Mouse (Mus musculus): ENCODE data around the gene Myh1. TPM values are rescaled to one million over a fixed set of nuclear protein-coding genes. Genes with fewer than 3 reads are reported as not detected.

The Myh1 gene
- polyA plus RNA-seq, 1 experiment from 2014 or later, result 0.14 TPM

GRCm38 (mm10) chr11:67164851-67165250, 35.0 kb upstream of the Myh1 start:
- Histone ChIP-seq H3K4me1 (ENCODE audit: control insufficient read depth, low read depth, low read length) (no peaks in the 10 kb centered on the region), H3K36me3 (ENCODE audit: control insufficient read depth, insufficient read depth) (no peaks in the 10 kb centered on the region), H3K4me3 (ENCODE audit: low read depth, low read length) (no peak overlapping the region), H3K4me2 (ENCODE audit: low read depth, low read length) (no peak overlapping the region), H3K9me3 (replicated peaks; ENCODE audit: control insufficient read depth, low read length) (no peaks in the 10 kb centered on the region), H3K27ac (ENCODE audit: low read length) (no peak overlapping the region), H3K27me3 (ENCODE audit: control insufficient read depth, insufficient read depth, low read depth, low read length) (no peaks in the 10 kb centered on the region), H3K9ac (ENCODE audit: low read depth, low read length) (no peak overlapping the region)
- WGBS (ENCODE audit: insufficient replicate concordance), result 34% methylated on average over 5 of the region's 5 CpGs
- no peak for ATAC-seq (ENCODE audit: low read depth)

DNA sequence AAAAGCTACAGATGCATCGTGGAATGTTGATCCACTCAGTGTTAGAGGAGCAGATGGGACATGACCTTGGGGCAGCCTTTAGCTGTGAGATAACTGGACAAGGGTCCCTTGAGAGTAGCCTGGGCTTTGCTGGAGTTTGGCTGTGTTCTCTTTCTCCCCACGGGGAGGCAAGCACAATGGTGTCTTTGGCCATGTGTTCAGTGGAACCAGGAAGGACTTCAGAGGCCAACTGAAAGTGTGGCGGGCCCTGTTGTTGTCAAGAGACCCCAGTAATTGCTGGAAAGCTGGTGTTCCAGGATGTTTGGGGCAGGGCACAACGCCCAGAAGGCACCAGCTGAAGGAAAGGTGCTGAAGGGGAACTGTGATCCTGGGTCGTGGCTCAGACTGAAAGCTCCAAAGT, 30.6 kb upstream of the Myh1 start:
- Histone ChIP-seq H3K36me3 (ENCODE audit: control insufficient read depth, insufficient read depth) (no peaks in the 10 kb centered on the region), H3K9me3 (replicated peaks; ENCODE audit: control insufficient read depth, low read length) (no peaks in the 10 kb centered on the region), H3K4me1 (ENCODE audit: control insufficient read depth, low read depth, low read length) (no peaks in the 10 kb centered on the region), H3K4me3 (ENCODE audit: low read depth, low read length) (no peak overlapping the region), H3K27me3 (ENCODE audit: control insufficient read depth, insufficient read depth, low read depth, low read length) (no peaks in the 10 kb centered on the region), H3K27ac (ENCODE audit: low read length) (no peak overlapping the region), H3K9ac (ENCODE audit: low read depth, low read length) (no peak overlapping the region), H3K4me2 (ENCODE audit: low read depth, low read length) (no peak overlapping the region)
- no peak for ATAC-seq (ENCODE audit: low read depth)
- 49% methylated on average over 5 of the region's 5 CpGs for WGBS (ENCODE audit: insufficient replicate concordance)

GRCm38 (mm10) chr11:67170727-67171126, 29.1 kb upstream of the Myh1 start, which contains the start of gene Myh2:
TSS of gene Myh2 (plus strand) at chr11:67171027.
- no peak within 1 kb of the TSS for H3K4me2 ChIP-seq (ENCODE audit: low read depth, low read length)
- H3K4me3 ChIP-seq (ENCODE audit: low read depth, low read length), result no peak within 1 kb of the TSS
- no peaks in the 10 kb centered on the region for H3K36me3 ChIP-seq (ENCODE audit: control insufficient read depth, insufficient read depth)
- H3K4me1 ChIP-seq (ENCODE audit: control insufficient read depth, low read depth, low read length), result no peaks in the 10 kb centered on the region
- H3K9ac ChIP-seq (ENCODE audit: low read depth, low read length), result no peak within 1 kb of the TSS
- no peak within 1 kb of the TSS for H3K27ac ChIP-seq (ENCODE audit: low read length)
- H3K9me3 ChIP-seq (replicated peaks; ENCODE audit: control insufficient read depth, low read length), result no peaks in the 10 kb centered on the region
- WGBS (ENCODE audit: insufficient replicate concordance), result 70% methylated on average over 14 of the region's 14 CpGs
- no peaks in the 10 kb centered on the region for H3K27me3 ChIP-seq (ENCODE audit: control insufficient read depth, insufficient read depth, low read depth, low read length)
- no peak for ATAC-seq (ENCODE audit: low read depth)

DNA sequence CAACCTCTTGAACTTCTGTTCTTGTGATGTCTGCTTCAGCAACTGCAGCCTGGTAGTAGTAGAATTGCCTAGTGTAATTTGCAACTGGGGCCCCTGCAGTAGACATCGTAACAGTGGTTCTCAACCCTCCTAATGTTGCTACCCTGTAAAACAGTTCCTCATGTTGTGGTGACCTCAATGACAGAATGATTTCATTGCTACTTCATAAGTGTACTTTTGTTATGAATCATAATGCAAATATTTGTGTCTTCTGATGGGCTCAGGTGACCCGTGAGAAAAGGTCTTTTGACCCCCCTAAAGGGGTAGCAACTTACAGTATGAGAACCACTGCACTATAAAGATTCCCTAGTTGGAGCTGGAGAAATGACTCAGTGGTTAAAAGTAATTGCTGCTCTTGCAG, 27.4 kb upstream of the Myh1 start:
- no peak overlapping the region for H3K9ac ChIP-seq (ENCODE audit: low read depth, low read length)
- 55% methylated on average over 2 of the region's 2 CpGs for WGBS (ENCODE audit: insufficient replicate concordance)
- no peak overlapping the region for H3K27ac ChIP-seq (ENCODE audit: low read length)
- no peak overlapping the region for H3K4me2 ChIP-seq (ENCODE audit: low read depth, low read length)
- no peaks in the 10 kb centered on the region for H3K36me3 ChIP-seq (ENCODE audit: control insufficient read depth, insufficient read depth)
- no peaks in the 10 kb centered on the region for H3K9me3 ChIP-seq (replicated peaks; ENCODE audit: control insufficient read depth, low read length)
- no peak overlapping the region for H3K4me3 ChIP-seq (ENCODE audit: low read depth, low read length)
- no peaks in the 10 kb centered on the region for H3K27me3 ChIP-seq (ENCODE audit: control insufficient read depth, insufficient read depth, low read depth, low read length)
- H3K4me1 ChIP-seq (ENCODE audit: control insufficient read depth, low read depth, low read length), result no peaks in the 10 kb centered on the region
- ATAC-seq (ENCODE audit: low read depth), result no peak

DNA sequence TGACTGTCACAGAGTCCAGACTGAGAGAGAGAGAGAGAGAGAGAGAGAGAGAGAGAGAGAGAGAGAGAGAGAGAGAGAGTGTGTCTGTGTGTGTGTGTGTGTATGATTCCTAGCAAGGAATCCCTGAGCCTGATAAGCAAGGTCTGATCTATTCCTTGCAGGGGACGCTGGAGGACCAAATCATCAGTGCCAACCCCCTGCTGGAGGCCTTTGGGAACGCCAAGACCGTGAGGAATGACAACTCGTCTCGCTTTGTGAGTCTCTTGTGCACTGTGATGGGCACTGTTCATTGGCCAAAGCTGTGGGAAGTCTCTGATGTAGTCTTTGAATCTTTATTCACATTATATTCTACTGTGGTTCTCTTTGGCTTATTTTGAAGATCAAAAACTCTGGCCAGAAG, 23.5 kb upstream of the Myh1 start:
- Histone ChIP-seq H3K4me2 (ENCODE audit: low read depth, low read length) (no peak overlapping the region), H3K4me1 (ENCODE audit: control insufficient read depth, low read depth, low read length) (no peaks in the 10 kb centered on the region), H3K27me3 (ENCODE audit: control insufficient read depth, insufficient read depth, low read depth, low read length) (no peaks in the 10 kb centered on the region), H3K9me3 (replicated peaks; ENCODE audit: control insufficient read depth, low read length) (no peaks in the 10 kb centered on the region), H3K27ac (ENCODE audit: low read length) (no peak overlapping the region), H3K36me3 (ENCODE audit: control insufficient read depth, insufficient read depth) (no peaks in the 10 kb centered on the region), H3K9ac (ENCODE audit: low read depth, low read length) (no peak overlapping the region), H3K4me3 (ENCODE audit: low read depth, low read length) (no peak overlapping the region)
- WGBS (ENCODE audit: insufficient replicate concordance), result 58% methylated on average over 5 of the region's 5 CpGs
- ATAC-seq (ENCODE audit: low read depth), result no peak

DNA sequence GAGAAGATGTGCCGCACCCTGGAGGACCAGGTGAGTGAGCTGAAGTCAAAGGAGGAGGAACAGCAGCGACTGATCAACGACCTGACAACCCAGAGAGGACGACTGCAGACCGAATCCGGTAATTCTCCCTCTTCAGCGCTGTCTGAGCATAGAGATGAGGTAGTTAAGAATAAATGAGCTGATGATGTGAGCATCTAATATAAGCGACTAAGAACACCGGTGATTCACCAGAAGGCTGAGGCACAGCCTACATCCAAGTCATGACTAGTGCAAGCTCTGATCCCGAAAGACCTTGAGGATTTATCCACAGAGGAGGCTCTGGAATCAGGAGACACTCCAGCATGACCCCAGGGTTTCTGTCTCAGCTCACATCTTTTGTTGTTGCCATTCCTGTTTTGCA, 9.5 kb upstream of the Myh1 start:
- Histone ChIP-seq H3K4me3 (ENCODE audit: low read depth, low read length) (no peak overlapping the region), H3K27me3 (ENCODE audit: control insufficient read depth, insufficient read depth, low read depth, low read length) (no peaks in the 10 kb centered on the region), H3K9ac (ENCODE audit: low read depth, low read length) (no peak overlapping the region), H3K4me2 (ENCODE audit: low read depth, low read length) (no peak overlapping the region), H3K4me1 (ENCODE audit: control insufficient read depth, low read depth, low read length) (no peaks in the 10 kb centered on the region), H3K27ac (ENCODE audit: low read length) (no peak overlapping the region), H3K36me3 (ENCODE audit: control insufficient read depth, insufficient read depth) (no peaks in the 10 kb centered on the region), H3K9me3 (replicated peaks; ENCODE audit: control insufficient read depth, low read length) (no peaks in the 10 kb centered on the region)
- 56% methylated on average over 10 of the region's 10 CpGs for WGBS (ENCODE audit: insufficient replicate concordance)
- ATAC-seq (ENCODE audit: low read depth), result no peak

DNA sequence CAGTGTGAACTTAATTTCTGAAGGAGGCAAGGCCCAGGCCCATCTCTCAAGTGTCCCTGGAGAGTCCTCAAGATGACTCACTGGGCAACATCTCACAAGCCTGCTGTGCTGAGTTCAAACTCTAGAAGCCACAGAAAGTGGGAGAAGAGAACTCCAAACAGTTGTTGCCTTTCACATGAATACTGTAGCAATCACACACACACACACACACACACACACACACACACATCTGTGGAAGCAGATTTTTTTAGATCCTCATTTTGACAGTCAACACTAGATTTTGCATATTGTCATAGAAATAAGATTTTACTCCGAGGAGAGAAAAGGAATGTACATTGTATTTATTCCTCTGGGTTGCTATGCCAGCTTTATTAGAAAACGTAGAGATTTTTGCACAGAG, 9.0 kb upstream of the Myh1 start:
- no peaks in the 10 kb centered on the region for H3K27me3 ChIP-seq (ENCODE audit: control insufficient read depth, insufficient read depth, low read depth, low read length)
- no peak overlapping the region for H3K4me3 ChIP-seq (ENCODE audit: low read depth, low read length)
- H3K36me3 ChIP-seq (ENCODE audit: control insufficient read depth, insufficient read depth), result no peaks in the 10 kb centered on the region
- no peaks in the 10 kb centered on the region for H3K4me1 ChIP-seq (ENCODE audit: control insufficient read depth, low read depth, low read length)
- H3K4me2 ChIP-seq (ENCODE audit: low read depth, low read length), result no peak overlapping the region
- no peak overlapping the region for H3K27ac ChIP-seq (ENCODE audit: low read length)
- WGBS (ENCODE audit: insufficient replicate concordance), result 60% methylated on average over 2 of the region's 2 CpGs
- H3K9ac ChIP-seq (ENCODE audit: low read depth, low read length), result no peak overlapping the region
- no peak for ATAC-seq (ENCODE audit: low read depth)
- H3K9me3 ChIP-seq (replicated peaks; ENCODE audit: control insufficient read depth, low read length), result no peaks in the 10 kb centered on the region

DNA sequence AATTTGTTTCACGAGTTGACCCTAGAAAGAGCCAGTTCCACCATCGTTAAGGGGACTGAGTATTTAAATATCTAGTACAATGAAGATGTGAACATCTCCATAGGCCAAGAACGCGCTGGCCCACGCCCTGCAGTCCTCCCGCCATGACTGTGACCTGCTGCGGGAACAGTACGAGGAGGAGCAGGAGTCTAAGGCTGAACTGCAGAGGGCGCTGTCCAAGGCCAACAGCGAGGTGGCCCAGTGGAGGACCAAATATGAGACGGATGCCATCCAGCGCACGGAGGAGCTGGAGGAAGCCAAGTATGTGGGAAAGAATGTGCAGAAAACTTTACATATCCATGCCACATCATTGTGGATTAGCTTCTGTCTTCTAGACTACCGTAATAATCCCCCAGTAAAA, 8.4 kb upstream of the Myh1 start:
- Histone ChIP-seq H3K4me1 (ENCODE audit: control insufficient read depth, low read depth, low read length) (no peaks in the 10 kb centered on the region), H3K27ac (ENCODE audit: low read length) (no peak overlapping the region), H3K9me3 (replicated peaks; ENCODE audit: control insufficient read depth, low read length) (no peaks in the 10 kb centered on the region), H3K4me2 (ENCODE audit: low read depth, low read length) (no peak overlapping the region), H3K36me3 (ENCODE audit: control insufficient read depth, insufficient read depth) (no peaks in the 10 kb centered on the region), H3K4me3 (ENCODE audit: low read depth, low read length) (no peak overlapping the region), H3K27me3 (ENCODE audit: control insufficient read depth, insufficient read depth, low read depth, low read length) (no peaks in the 10 kb centered on the region), H3K9ac (ENCODE audit: low read depth, low read length) (no peak overlapping the region)
- WGBS (ENCODE audit: insufficient replicate concordance), result 79% methylated on average over 14 of the region's 14 CpGs
- ATAC-seq (ENCODE audit: low read depth), result no peak

- Histone ChIP-seq H3K27ac (ENCODE audit: low read length) (no peak overlapping the region), H3K27me3 (ENCODE audit: control insufficient read depth, insufficient read depth, low read depth, low read length) (no peaks in the 10 kb centered on the region), H3K36me3 (ENCODE audit: control insufficient read depth, insufficient read depth) (no peaks in the 10 kb centered on the region), H3K4me3 (ENCODE audit: low read depth, low read length) (no peak overlapping the region), H3K4me2 (ENCODE audit: low read depth, low read length) (no peak overlapping the region), H3K9ac (ENCODE audit: low read depth, low read length) (no peak overlapping the region), H3K9me3 (replicated peaks; ENCODE audit: control insufficient read depth, low read length) (no peaks in the 10 kb centered on the region), H3K4me1 (ENCODE audit: control insufficient read depth, low read depth, low read length) (no peaks in the 10 kb centered on the region)
- WGBS (ENCODE audit: insufficient replicate concordance), result 36% methylated on average over 1 of the region's 1 CpGs
- ATAC-seq (ENCODE audit: low read depth), result no peak
Measured at GRCm38 (mm10) chr11:67199321-67199720, 531 bp upstream of the Myh1 start.

DNA sequence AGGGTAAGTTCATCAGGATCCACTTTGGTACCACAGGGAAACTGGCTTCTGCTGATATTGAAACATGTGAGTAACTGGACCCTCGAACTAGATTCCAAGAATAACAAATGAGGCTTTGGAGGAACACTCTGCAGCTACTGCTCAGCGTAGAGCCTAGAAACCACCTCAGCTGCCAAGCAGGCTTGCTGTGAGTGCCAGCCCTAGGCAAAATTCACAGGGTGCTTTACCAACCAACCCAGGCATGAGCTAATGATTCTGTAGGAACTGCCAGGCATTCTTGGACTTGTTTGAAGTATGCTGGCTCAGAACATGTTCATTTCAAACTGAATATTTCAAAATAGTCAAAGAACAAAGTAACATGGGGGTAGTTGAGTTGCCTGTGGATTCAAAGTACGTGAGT, 4.9 kb downstream of the Myh1 start:
- no peaks in the 10 kb centered on the region for H3K36me3 ChIP-seq (ENCODE audit: control insufficient read depth, insufficient read depth)
- no peaks in the 10 kb centered on the region for H3K9me3 ChIP-seq (replicated peaks; ENCODE audit: control insufficient read depth, low read length)
- no peaks in the 10 kb centered on the region for H3K4me1 ChIP-seq (ENCODE audit: control insufficient read depth, low read depth, low read length)
- H3K4me3 ChIP-seq (ENCODE audit: low read depth, low read length), result no peak overlapping the region
- no peaks in the 10 kb centered on the region for H3K27me3 ChIP-seq (ENCODE audit: control insufficient read depth, insufficient read depth, low read depth, low read length)
- ATAC-seq (ENCODE audit: low read depth), result no peak
- no peak overlapping the region for H3K4me2 ChIP-seq (ENCODE audit: low read depth, low read length)
- WGBS (ENCODE audit: insufficient replicate concordance), result 50% methylated on average over 3 of the region's 3 CpGs
- no peak overlapping the region for H3K9ac ChIP-seq (ENCODE audit: low read depth, low read length)
- H3K27ac ChIP-seq (ENCODE audit: low read length), result no peak overlapping the region
